Mouse (Mus musculus) midbrain, embryonic 11.5 days (tissue): Measurements from ENCODE around the gene Gpr146. TPM values are rescaled to one million over a fixed set of nuclear protein-coding genes. Genes with fewer than 3 reads are reported as not detected.

Experiments used
- ATAC-seq: fragments of 200-750 bp; cut with Nextera tagmentation; 2 replicates; pipeline ENCODE4 v1.8.0; 2017; ENCODE audit warnings: moderate TSS enrichment, moderate library complexity; ENCODE audit not compliant: low FRiP score
- DNase-seq: peaks from one replicate; pipeline ENCODE4 v3.0.0; 2015; ENCODE audit warnings: low spot score; ENCODE audit errors: missing footprints
- H3K27ac ChIP-seq: fragments of 300-500 bp; sonication (generic); 2 replicates; pipeline ENCODE4 v1.5.1; 2014; ENCODE audit warnings: low read depth, low read length
- H3K27me3 ChIP-seq: fragments of 300-500 bp; sonication (generic); 2 replicates; pipeline ENCODE4 v1.6.1; 2014; ENCODE audit warnings: mild to moderate bottlenecking, low read length, moderate library complexity, mixed read lengths; ENCODE audit not compliant: control insufficient read depth, insufficient read depth
- H3K36me3 ChIP-seq: fragments of 300-500 bp; sonication (generic); 2 replicates; pipeline ENCODE4 v1.6.1; 2014; ENCODE audit warnings: mild to moderate bottlenecking, low read length, moderate library complexity, mixed read lengths; ENCODE audit not compliant: control insufficient read depth, insufficient read depth
- H3K4me1 ChIP-seq: fragments of 300-500 bp; sonication (generic); 2 replicates; pipeline ENCODE4 v1.6.1; 2014; ENCODE audit warnings: low read length; ENCODE audit not compliant: control insufficient read depth, insufficient read depth
- H3K4me2 ChIP-seq: fragments of 300-500 bp; sonication (generic); 2 replicates; pipeline ENCODE4 v1.6.1; 2014; ENCODE audit warnings: mild to moderate bottlenecking, moderate library complexity
- H3K4me3 ChIP-seq: fragments of 300-500 bp; sonication (generic); 2 replicates; pipeline ENCODE4 v1.5.1; 2014; ENCODE audit warnings: low read depth, low read length
- H3K9ac ChIP-seq: fragments of 300-500 bp; sonication (generic); 2 replicates; pipeline ENCODE4 v1.6.1; 2014; ENCODE audit warnings: low read length
- H3K9me3 ChIP-seq: fragments of 300-500 bp; sonication (generic); 2 replicates; pipeline ENCODE4 v1.6.1; 2016; ENCODE audit warnings: low read length; ENCODE audit not compliant: control insufficient read depth
- WGBS: fragments of 180-500 bp; shearing (Covaris S2); extraction: QIAGEN DNeasy Blood & Tissue Kit; methylation state at CpG from one replicate; pipeline ENCODE4 v1.1.7; 2014; 5-methylcytosine and 5-hydroxymethylcytosine counted together
- microRNA counts: library from miRNA; unstranded; fragments of <30 nt; microRNA quantifications from one replicate; lab custom pipeline; 2015
- microRNA-seq: library from miRNA; unstranded; fragments of <30 nt; microRNA quantifications from one replicate; pipeline ENCODE4, GENCODE M21; 2017
- polyA plus RNA-seq: library from polyadenylated mRNA; unstranded; fragments of >200 nt; fragmentation: Nextera tagmentation; extraction: Ambion mirVana; gene quantifications from 2 replicates; pipeline ENCODE4 v1.2.1, GENCODE M21; 2014

Gene Gpr146
- polyA plus RNA-seq, 1 experiment from 2014 or later: 1.5 TPM

- H3K27ac ChIP-seq: no peak overlapping the region
- ATAC-seq (no peak), DNase-seq (no peak)
- WGBS: 90% methylated on average over 5 of the region's 5 CpGs
- no peak overlapping the region for H3K4me2 ChIP-seq
- no peaks in the 10 kb centered on the region for H3K27me3 ChIP-seq
- no peak overlapping the region for H3K4me3 ChIP-seq
- no peaks in the 10 kb centered on the region for H3K36me3 ChIP-seq
- H3K4me1 ChIP-seq: peaks cover 5% of the 10 kb centered on the region; the same call in 1 of the 2 replicates
- no peak overlapping the region for H3K9ac ChIP-seq
- no peaks in the 10 kb centered on the region for H3K9me3 ChIP-seq
Observed at GRCm38 (mm10) chr5:139440451-139440850, 63.0 kb downstream of the Gpr146 start.

GRCm38 (mm10) chr5:139440926-139441725 is 63.6 kb downstream of the Gpr146 start:
- no peaks in the 10 kb centered on the region for H3K27me3 ChIP-seq
- ATAC-seq: no peak
- H3K27ac ChIP-seq: no peak overlapping the region
- no peaks in the 10 kb centered on the region for H3K9me3 ChIP-seq
- no peak overlapping the region for H3K4me3 ChIP-seq
- no peak for DNase-seq
- H3K9ac ChIP-seq: no peak overlapping the region
- no peak overlapping the region for H3K4me2 ChIP-seq
- no peaks in the 10 kb centered on the region for H3K36me3 ChIP-seq
- 91% methylated on average over 11 of the region's 11 CpGs for WGBS
- 0 out of 2 replicates have a peak, but pooled peaks cover 2% of the 10 kb centered on the region for H3K4me1 ChIP-seq

GRCm38 (mm10) chr5:139441726-139442018 is 64.2 kb downstream of the Gpr146 start:
- no peaks in the 10 kb centered on the region for H3K9me3 ChIP-seq
- DNase-seq (no peak), ATAC-seq (no peak)
- H3K27ac ChIP-seq: no peak overlapping the region
- no peaks in the 10 kb centered on the region for H3K36me3 ChIP-seq
- no peak overlapping the region for H3K4me3 ChIP-seq
- H3K9ac ChIP-seq: no peak overlapping the region
- H3K4me1 ChIP-seq: 0 out of 2 replicates have a peak, but pooled peaks cover 2% of the 10 kb centered on the region
- H3K27me3 ChIP-seq: no peaks in the 10 kb centered on the region
- 84% methylated on average over 2 of the region's 2 CpGs for WGBS
- H3K4me2 ChIP-seq: no peak overlapping the region

DNA sequence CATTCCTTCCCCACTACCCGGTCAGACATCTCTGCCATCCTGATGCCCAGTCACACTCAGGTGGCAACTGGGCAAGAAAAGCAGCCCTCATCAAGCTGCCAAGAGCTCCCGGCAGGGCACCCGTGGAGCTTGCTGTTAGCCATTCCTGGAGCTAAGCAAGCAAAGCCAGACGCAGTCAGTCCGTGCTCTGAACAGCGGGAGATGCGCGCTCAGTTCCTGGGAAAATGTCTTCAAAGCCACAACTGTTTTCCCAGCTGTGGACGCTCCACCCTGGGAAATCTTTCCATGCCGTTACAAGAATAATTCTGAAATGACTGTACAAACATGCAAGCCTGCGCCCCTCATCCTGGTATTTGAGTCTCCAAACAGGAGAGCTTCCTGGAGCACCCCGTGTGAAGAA is 64.9 kb downstream of the Gpr146 start:
- Histone ChIP-seq H3K9ac (no peak overlapping the region), H3K4me2 (no peak overlapping the region), H3K27me3 (no peaks in the 10 kb centered on the region), H3K36me3 (no peaks in the 10 kb centered on the region), H3K9me3 (no peaks in the 10 kb centered on the region), H3K27ac (no peak overlapping the region), H3K4me3 (no peak overlapping the region), H3K4me1 (0 out of 2 replicates have a peak, but pooled peaks cover 2% of the 10 kb centered on the region)
- 78% methylated on average over 12 of the region's 12 CpGs for WGBS
- no peak for DNase-seq
- no peak for ATAC-seq

GRCm38 (mm10) chr5:139442962-139443361 is 65.5 kb downstream of the Gpr146 start:
- H3K27ac ChIP-seq: no peak overlapping the region
- WGBS: 77% methylated on average over 4 of the region's 4 CpGs
- no peak overlapping the region for H3K4me3 ChIP-seq
- H3K4me2 ChIP-seq: no peak overlapping the region
- no peak overlapping the region for H3K9ac ChIP-seq
- H3K4me1 ChIP-seq: 0 out of 2 replicates have a peak, but pooled peaks cover 2% of the 10 kb centered on the region
- H3K36me3 ChIP-seq: no peaks in the 10 kb centered on the region
- H3K9me3 ChIP-seq: no peaks in the 10 kb centered on the region
- H3K27me3 ChIP-seq: no peaks in the 10 kb centered on the region
- ATAC-seq (no peak), DNase-seq (no peak)

DNA sequence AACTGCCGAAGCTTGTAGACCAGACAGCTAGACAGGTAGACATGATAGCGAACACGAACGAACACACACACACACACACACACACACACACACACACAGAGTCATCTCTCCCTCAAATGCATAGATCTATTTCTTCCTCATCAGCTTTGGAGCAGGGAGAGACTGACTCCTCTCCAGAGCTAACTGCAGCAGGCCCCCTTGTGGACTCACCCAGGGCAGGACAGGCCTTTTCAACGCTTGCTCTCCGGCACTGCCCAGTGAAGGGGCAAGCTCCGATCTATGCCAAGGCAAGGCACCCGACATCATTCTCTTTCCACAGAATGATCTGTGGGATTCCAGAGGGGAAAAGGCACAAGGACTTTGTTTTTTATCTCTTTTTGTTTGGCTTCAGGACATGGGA is 67.8 kb downstream of the Gpr146 start:
- no peaks in the 10 kb centered on the region for H3K36me3 ChIP-seq
- no peak for DNase-seq

More for the DNA sequence above, 67.8 kb downstream of the Gpr146 start:
- 91% methylated on average over 8 of the region's 8 CpGs for WGBS
- no peak overlapping the region for H3K9ac ChIP-seq
- H3K27ac ChIP-seq: no peak overlapping the region
- H3K27me3 ChIP-seq: no peaks in the 10 kb centered on the region
- no peaks in the 10 kb centered on the region for H3K9me3 ChIP-seq
- ATAC-seq: no peak
- H3K4me3 ChIP-seq: no peak overlapping the region
- peaks cover 3% of the 10 kb centered on the region for H3K4me1 ChIP-seq
- no peak overlapping the region for H3K4me2 ChIP-seq

MicroRNAs encoded within 50 kb of the gene (microRNA counts, 519-probe panel; counts per million panel counts)
- not detected for microRNA mmu-miR-339-3p (lab: Ali Mortazavi, UCI)
- microRNA mmu-miR-339-5p (lab: Ali Mortazavi, UCI): not detected

Small RNA genes within 50 kb of the gene (microRNA-seq; reads per million reads assigned to microRNA genes)
- gene Mir339: 446 reads per million, percentile 70 among the genes with 10 or more reads in this experiment

Other genes with a start within 250 kb of the Gpr146 start
- gene Prkar1b, start 227.7 kb upstream of the Gpr146 start, polyA plus RNA-seq: 19.5 and 20.2 TPM in 2 replicates
- 5.2 and 5.3 TPM in 2 replicates for gene Dnaaf5, start 227.5 kb upstream of the Gpr146 start, polyA plus RNA-seq
- 41.9 and 44.6 TPM in 2 replicates for gene Sun1, start 177.1 kb upstream of the Gpr146 start, polyA plus RNA-seq
- gene Get4, start 125.4 kb upstream of the Gpr146 start, polyA plus RNA-seq: 118 and 123 TPM in 2 replicates
- gene Adap1, start 52.1 kb upstream of the Gpr146 start, polyA plus RNA-seq: 2.4 TPM in 2 replicates
- gene Cox19, start 26.3 kb upstream of the Gpr146 start, polyA plus RNA-seq: 124 and 133 TPM in 2 replicates
- not detected in 2 replicates for gene Cyp2w1, start 25.1 kb upstream of the Gpr146 start, polyA plus RNA-seq
- gene C130050O18Rik, start 27.6 kb downstream of the Gpr146 start, polyA plus RNA-seq: 0.12 and 0.29 TPM in 2 replicates
- gene Gper1, start 45.5 kb downstream of the Gpr146 start, polyA plus RNA-seq: 1.9 and 2.5 TPM in 2 replicates
- 33.5 and 34.1 TPM in 2 replicates for gene 3110082I17Rik, start 82.8 kb downstream of the Gpr146 start, polyA plus RNA-seq
- gene Zfand2a, start 106.9 kb downstream of the Gpr146 start, polyA plus RNA-seq: 4.4 and 6.9 TPM in 2 replicates
- gene Uncx, start 165.8 kb downstream of the Gpr146 start, polyA plus RNA-seq: 41.8 and 46.4 TPM in 2 replicates